ENCODE assay signal across 11 mouse cellular contexts in genomic region chr16:93746957-93747356, GRCm38 (mm10). TPM values are rescaled to one million over a fixed set of nuclear protein-coding genes. Genes with fewer than 3 reads are reported as not detected.
DNase-seq lines count a peak whose midpoint lies in the region; ATAC-seq and TF ChIP-seq lines count a peak whose summit lies in the region.
"Had no signal": no experiment of that assay in that cellular context is flagged by ENCODE, and none has a peak within 500 bp of the region (broad histone marks: within the 10 kb centered on the region; RNA-seq: fewer than 3 reads in every experiment).

No protein-coding gene starts in this region.

- DNase-seq in heart, postnatal 0 days (ENCODE audit: low spot score) = no peak
- no peak for DNase-seq in heart, adult 8-10 months (ENCODE audit: low spot score)
- peak; percentile 33 for DNase-seq in thymus, adult 2 months
- no peak for DNase-seq in thymus, adult 18-20 months
- peak; percentile 43 for DNase-seq in lung, postnatal 0 days (ENCODE audit: low spot score)
- no peak for DNase-seq in layer of hippocampus, adult 8-10 months (ENCODE audit: low spot score in 2 of 2)
- DNase-seq: cerebellum, adult 18-20 months had no signal

- no peak overlapping the region for H3K4me2 ChIP-seq in heart, postnatal 0 days (ENCODE audit: low read depth, low read length)
- H3K4me2 ChIP-seq in lung, postnatal 0 days (replicated peaks; ENCODE audit: low read depth, low read length) = no peak overlapping the region
- H3K4me2 ChIP-seq: embryonic facial prominence, embryonic 15.5 days; midbrain, embryonic 11.5 days had no signal

- no peak overlapping the region for H3K9ac ChIP-seq in heart, postnatal 0 days (replicated peaks; ENCODE audit: low read depth, low read length)
- H3K9ac ChIP-seq in lung, postnatal 0 days (replicated peaks; ENCODE audit: low read depth) = no peak overlapping the region
- H3K9ac ChIP-seq: embryonic facial prominence, embryonic 15.5 days had no signal

- TF ChIP-seq POLR2A in thymus, adult 2 months (IDR thresholded peaks at IDR 0.05; ENCODE audit: control insufficient read depth, extremely low read depth, insufficient read depth, low read length, poor library complexity) = no peak

- no peak overlapping the region for H3K27ac ChIP-seq in heart, postnatal 0 days (ENCODE audit: low read depth)
- no peak overlapping the region for H3K27ac ChIP-seq in thymus, adult 2 months (ENCODE audit: control insufficient read depth, insufficient read depth, low read length)
- H3K27ac ChIP-seq in lung, postnatal 0 days (ENCODE audit: low read length) = no peak overlapping the region
- H3K27ac ChIP-seq: embryonic facial prominence, embryonic 15.5 days had no signal

- no peak overlapping the region for H3K4me3 ChIP-seq in heart, postnatal 0 days (ENCODE audit: low read depth, low read length)
- no peak overlapping the region for H3K4me3 ChIP-seq in thymus, adult 2 months (ENCODE audit: control insufficient read depth, insufficient read depth, low read length)
- H3K4me3 ChIP-seq in lung, postnatal 0 days (ENCODE audit: low read depth, low read length) = no peak overlapping the region
- H3K4me3 ChIP-seq: embryonic facial prominence, embryonic 15.5 days had no signal

- peak; percentile 30 for TF ChIP-seq CTCF in heart, postnatal 0 days (IDR thresholded peaks at IDR 0.05; ENCODE audit: low read depth)
- no peak for TF ChIP-seq CTCF in thymus, adult 2 months (IDR thresholded peaks at IDR 0.05; ENCODE audit: borderline replicate concordance, control insufficient read depth, extremely low read depth, insufficient read depth, low read length, poor library complexity)
- TF ChIP-seq CTCF in lung, postnatal 0 days (IDR thresholded peaks at IDR 0.05) = peak; percentile 62

- 87% methylated on average over 4 of the region's 4 CpGs for WGBS in heart, postnatal 0 days
- 99% methylated on average over 4 of the region's 4 CpGs for WGBS in thymus, adult 2 months
- 86% methylated on average over 4 of the region's 4 CpGs for WGBS in lung, postnatal 0 days

- no peak for ATAC-seq in heart, postnatal 0 days (ENCODE audit: insufficient read depth, low read depth)
- ATAC-seq in lung, postnatal 0 days = peak; percentile 20; the same call in 1 of the 2 replicates
- ATAC-seq in megakaryocyte-erythroid progenitor cell, adult 5-6 weeks (replicated peaks; ENCODE audit: low FRiP score, low TSS enrichment, poor library complexity, severe bottlenecking) = no peak
- ATAC-seq: inflammation-experienced regulatory T-cells, adult 6 months had no signal

- no peaks in the 10 kb centered on the region for H3K9me3 ChIP-seq in heart, postnatal 0 days (replicated peaks; ENCODE audit: control insufficient read depth, low read length)
- no peaks in the 10 kb centered on the region for H3K9me3 ChIP-seq in lung, postnatal 0 days (ENCODE audit: low read length)
- H3K9me3 ChIP-seq: embryonic facial prominence, embryonic 15.5 days had no signal

- no peaks in the 10 kb centered on the region for H3K4me1 ChIP-seq in heart, postnatal 0 days (ENCODE audit: control insufficient read depth, insufficient read depth)
- H3K4me1 ChIP-seq in thymus, adult 2 months (replicated peaks; ENCODE audit: control insufficient read depth, insufficient read depth, low read length) = peaks cover 4% of the 10 kb centered on the region; the same call in 1 of the 2 replicates
- peaks cover 3% of the 10 kb centered on the region; the same call in 1 of the 2 replicates for H3K4me1 ChIP-seq in lung, postnatal 0 days (ENCODE audit: insufficient read depth, low read depth, low read length)
- H3K4me1 ChIP-seq: embryonic facial prominence, embryonic 15.5 days had no signal

- H3K27me3 ChIP-seq in heart, postnatal 0 days (ENCODE audit: control insufficient read depth, insufficient read depth, low read length) = no peaks in the 10 kb centered on the region
- H3K27me3 ChIP-seq in thymus, adult 2 months (ENCODE audit: control insufficient read depth, insufficient read depth, low read length) = no peaks in the 10 kb centered on the region
- no peaks in the 10 kb centered on the region for H3K27me3 ChIP-seq in lung, postnatal 0 days (replicated peaks; ENCODE audit: insufficient read depth, low read length)
- H3K27me3 ChIP-seq: embryonic facial prominence, embryonic 15.5 days had no signal

- no peak for TF ChIP-seq EP300 in heart, postnatal 0 days (IDR thresholded peaks at IDR 0.05; ENCODE audit: low read depth)
- no peak for TF ChIP-seq EP300 in lung, postnatal 0 days (IDR thresholded peaks at IDR 0.05)

- H3K36me3 ChIP-seq in heart, postnatal 0 days (replicated peaks; ENCODE audit: control insufficient read depth, insufficient read depth, low read length) = no peaks in the 10 kb centered on the region
- H3K36me3 ChIP-seq in thymus, adult 2 months (ENCODE audit: control insufficient read depth, insufficient read depth, low read length) = no peaks in the 10 kb centered on the region
- no peaks in the 10 kb centered on the region for H3K36me3 ChIP-seq in lung, postnatal 0 days (ENCODE audit: insufficient read depth, low read length)

RNA-seq across cellular contexts. Expression of gene Dop1b, which starts 35.3 kb away (rescaled TPM):
- 13.0 and 13.2 TPM in 2 replicates for total RNA-seq in heart, postnatal 0 days (2014; rRNA removed; ENCODE audit: low replicate concordance)
- polyA plus RNA-seq in heart, postnatal 0 days (2015; fragmentation: Nextera tagmentation; extraction: Ambion mirVana) = 6.0 and 7.2 TPM in 2 replicates
- total RNA-seq in heart, adult 8-10 months (2022) = 10 to 100 TPM; 16.6 to 19.7 (median 16.8) TPM
- polyA plus RNA-seq in thymus, adult 2 months (2012; rRNA removed) = 59.3 and 60.6 TPM in 2 replicates
- 14.8 and 19.8 TPM in 2 replicates for polyA plus RNA-seq in lung, postnatal 0 days (2015; fragmentation: Nextera tagmentation; extraction: Ambion mirVana)
- 100 to 1,000 TPM in 3 of 4 experiments, 10 to 100 TPM in 1; 88.7 to 126 (median 112) TPM for total RNA-seq in layer of hippocampus, adult 8-10 months (2022)
- 38.8 and 63.3 TPM in 2 replicates for total RNA-seq in megakaryocyte-erythroid progenitor cell, adult 5-6 weeks (2014; fragmentation: Nextera tagmentation)
- 9.1 and 17.6 TPM in 2 replicates for total RNA-seq in megakaryocyte-erythroid progenitor cell, adult 5-6 weeks (2017)

Comparison
In these comparisons a context has a peak if more than half of its experiments do, and no peak if none do; other contexts are left out.
1. DNase-seq: peak in thymus, adult 2 months (single experiment) and lung, postnatal 0 days (single experiment); none in heart, postnatal 0 days (single experiment), heart, adult 8-10 months (single experiment), thymus, adult 18-20 months (0 of 2) and layer of hippocampus, adult 8-10 months (0 of 2).